Mouse (Mus musculus) brain, embryonic 14.5 days (tissue): ENCODE measurements at regions not wholly inside any gene's neighbourhood (a gene's known extent, or its start where the extent isn't known, plus 50 kb on each side); places are given as distances from the start of the nearest gene placed in this dataset.

ENCODE experiments used
- CTCF ChIP-seq: fragments of 200-500 bp; IDR thresholded peaks from 2 replicates; pipeline ENCODE4 v1.5.1; 2012; ENCODE audit warnings: inconsistent platforms, mild to moderate bottlenecking, moderate library complexity, borderline replicate concordance; ENCODE audit not compliant: insufficient read depth, insufficient read length; ENCODE audit errors: extremely low read depth
- POLR2A ChIP-seq: fragments of 200-500 bp; IDR thresholded peaks from 2 replicates; pipeline ENCODE4 v1.6.1; 2012; ENCODE audit warnings: mild to moderate bottlenecking, inconsistent platforms, borderline replicate concordance; ENCODE audit not compliant: poor library complexity, insufficient read depth, insufficient read length, severe bottlenecking; ENCODE audit errors: extremely low read depth

- TF ChIP-seq CTCF = no peak
- no peak for TF ChIP-seq POLR2A
Measured at GRCm38 (mm10) chr6:136235473-136235872, 62.2 kb upstream of the Grin2b start.
